Mouse (Mus musculus) retina, embryonic 14.5 days (tissue): ENCODE measurements around the gene Matn4.

Source experiments
- DNase-seq: peaks from one replicate; pipeline ENCODE4 v3.0.0-alpha.2; 2015; ENCODE audit warnings: low spot score

The Matn4 gene

DNA sequence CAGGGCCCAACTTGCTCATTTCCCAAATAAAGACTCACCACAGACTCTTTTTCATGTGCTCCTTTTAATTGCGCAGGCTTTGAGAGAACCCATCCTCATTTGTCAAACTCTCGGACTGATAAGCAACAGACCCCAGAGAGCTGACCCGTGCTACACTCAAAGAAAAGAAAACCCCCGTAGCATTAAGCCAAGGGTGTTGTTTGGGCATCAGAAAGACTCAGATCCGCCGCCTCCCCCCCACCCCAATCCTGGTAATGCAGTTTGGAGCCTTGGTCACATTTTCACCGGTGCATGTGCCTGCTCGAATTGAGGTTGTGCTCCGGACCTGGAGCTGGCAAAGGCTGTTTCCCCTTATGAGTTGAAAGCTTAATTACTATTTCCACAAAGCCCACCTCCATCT, at the start of gene Matn4:
Matn4 (minus strand) TSS at position 101 of the 400 bp plus-strand sequence.
- DNase-seq, result no peak

GRCm38 (mm10) chr2:164453887-164454500, 49.0 kb upstream of the Matn4 start:
- DNase-seq, result no peak

DNA sequence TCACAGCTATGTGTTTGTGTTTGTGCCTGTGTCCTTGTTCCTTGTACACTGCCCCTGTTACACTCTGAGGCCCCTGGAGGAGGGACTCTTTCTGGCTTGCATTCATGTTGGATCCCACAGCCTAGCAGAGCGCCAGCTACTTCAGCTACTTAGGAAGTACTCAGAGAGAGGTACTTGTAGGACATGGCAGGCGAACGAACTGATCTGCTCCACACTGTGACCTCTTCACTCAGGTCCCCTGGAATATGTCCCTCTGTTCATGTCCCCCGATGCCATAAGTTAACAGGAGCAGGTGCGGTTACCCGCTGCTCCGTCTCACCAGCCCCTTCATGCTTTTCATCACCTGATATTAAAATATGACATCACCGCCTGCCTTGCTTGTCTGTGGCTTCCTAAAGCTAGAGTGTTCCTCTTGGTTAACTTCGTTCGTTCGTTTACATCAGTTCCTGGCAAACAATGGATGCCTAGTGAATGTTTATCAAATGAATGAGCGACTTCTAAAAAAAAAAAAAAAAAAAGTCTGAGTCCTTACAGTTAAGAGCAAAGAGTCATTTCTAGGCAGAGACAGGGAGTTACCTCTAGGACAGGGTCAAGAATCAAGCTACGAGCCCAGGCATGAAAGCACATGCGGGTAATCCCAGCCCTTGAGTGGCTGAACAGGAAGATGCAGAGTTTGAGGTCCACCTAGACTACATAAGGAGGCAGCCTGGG, 48.2 kb upstream of the Matn4 start:
- no peak for DNase-seq

DNA sequence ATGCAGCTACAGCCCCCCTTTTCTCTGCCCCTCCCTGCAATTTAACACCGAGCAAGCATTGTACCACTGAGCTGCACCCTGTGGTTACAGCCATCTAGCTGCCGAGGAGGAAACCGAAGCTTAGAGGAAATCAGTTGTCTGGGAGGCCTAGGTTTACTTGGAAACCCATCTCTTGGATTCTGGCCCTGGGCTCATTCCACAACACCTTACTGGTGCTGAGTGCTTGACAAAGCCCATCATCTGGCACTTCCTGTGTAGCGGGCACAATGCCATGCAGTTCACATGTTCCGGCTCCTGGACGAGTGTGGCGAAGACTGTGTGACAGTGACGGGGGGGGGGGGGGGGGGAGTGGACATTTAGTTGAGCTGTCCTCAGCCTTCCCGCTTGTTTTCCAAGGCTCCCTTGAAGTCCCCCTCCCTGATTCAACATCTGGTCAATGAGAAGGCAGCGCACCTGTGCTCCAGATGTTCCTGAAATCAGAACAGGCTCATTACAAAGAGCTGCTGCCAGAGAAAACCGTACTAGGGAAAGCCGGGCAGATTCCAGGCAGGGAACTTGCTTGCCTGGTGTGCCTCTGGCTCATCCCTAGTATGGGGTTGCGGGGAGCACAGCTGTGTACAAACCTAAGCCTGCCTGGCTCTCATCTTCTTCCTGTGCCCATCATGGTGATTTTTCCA, 47.2 kb upstream of the Matn4 start:
- DNase-seq, result no peak

GRCm38 (mm10) chr2:164449341-164450042, 44.5 kb upstream of the Matn4 start:
- DNase-seq, result no peak

DNA sequence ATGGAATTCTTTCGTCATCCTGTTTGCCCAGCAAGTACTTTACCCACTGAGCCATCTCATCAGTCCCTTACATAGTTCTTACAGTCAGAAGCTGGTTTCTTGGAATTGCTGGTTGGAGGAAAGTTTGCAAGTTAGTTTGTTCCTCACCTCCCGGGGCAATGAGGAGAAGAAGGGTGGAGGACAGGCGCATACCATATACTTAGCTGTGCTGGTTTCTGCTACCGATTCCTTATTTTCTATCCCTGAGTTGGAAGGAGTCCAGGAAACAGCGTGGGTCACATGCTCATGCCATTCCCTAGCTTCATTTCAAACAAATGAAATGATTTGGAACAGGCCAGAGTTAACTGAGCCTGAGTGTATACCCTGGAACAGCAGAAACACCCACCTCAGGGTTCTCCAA, 44.0 kb upstream of the Matn4 start:
- DNase-seq, result no peak

DNA sequence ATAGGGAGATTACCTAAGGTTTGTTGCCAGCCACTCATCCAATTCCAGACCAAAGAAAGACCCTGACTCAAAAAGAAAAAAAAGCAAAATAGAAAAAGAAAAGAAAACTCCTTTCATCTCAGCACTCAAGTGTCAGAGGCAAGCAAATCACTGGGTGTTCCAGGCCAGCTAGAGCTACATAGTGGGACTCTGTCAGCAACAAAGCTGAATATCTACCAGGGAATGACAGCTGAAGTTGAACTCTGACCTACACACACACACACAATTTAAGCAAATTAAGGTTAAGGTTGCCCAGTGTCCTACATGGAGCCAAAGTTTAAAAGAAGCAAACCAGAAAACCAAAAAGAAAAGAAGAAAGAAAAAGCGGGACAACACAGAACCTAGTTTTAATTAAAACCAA, 43.2 kb upstream of the Matn4 start:
- DNase-seq, result no peak

GRCm38 (mm10) chr2:164446086-164446469, 41.1 kb upstream of the Matn4 start:
- DNase-seq, result no peak

GRCm38 (mm10) chr2:164445399-164446085, 40.6 kb upstream of the Matn4 start:
- no peak for DNase-seq

- no peak for DNase-seq
Measured at GRCm38 (mm10) chr2:164444701-164445100, 39.7 kb upstream of the Matn4 start.

- no peak for DNase-seq
Measured at GRCm38 (mm10) chr2:164443460-164444000, 38.6 kb upstream of the Matn4 start, which contains the start of gene Sdc4. TSS of gene Sdc4 (minus strand) at chr2:164443887.

DNA sequence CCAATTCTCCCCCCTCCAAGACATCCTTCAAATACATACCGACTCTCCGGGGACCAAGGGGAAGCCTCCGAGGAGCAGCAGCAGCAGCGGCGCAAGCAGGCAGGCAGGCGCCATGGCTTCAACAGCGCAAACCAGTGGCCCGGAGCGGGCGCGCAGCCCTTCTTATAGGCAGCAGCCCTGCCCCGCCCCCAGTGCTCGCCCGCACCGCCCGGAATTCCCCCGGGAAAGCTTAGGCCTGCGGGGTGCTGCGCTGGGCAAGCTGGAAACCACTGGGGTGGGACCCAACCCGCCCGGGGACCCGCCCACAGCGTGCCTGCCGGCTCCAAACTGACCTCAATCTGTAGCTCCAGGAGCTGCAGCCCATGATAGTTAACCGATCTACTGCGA, 38.1 kb upstream of the Matn4 start:
- DNase-seq, result peak; percentile 89

GRCm38 (mm10) chr2:164442315-164443050, 37.5 kb upstream of the Matn4 start:
- no peak for DNase-seq

- DNase-seq, result no peak
Measured at GRCm38 (mm10) chr2:164441731-164442130, 36.8 kb upstream of the Matn4 start.

GRCm38 (mm10) chr2:164441155-164441554, 36.2 kb upstream of the Matn4 start:
- no peak for DNase-seq

- DNase-seq, result no peak
Measured at GRCm38 (mm10) chr2:164440314-164440713, 35.4 kb upstream of the Matn4 start.

GRCm38 (mm10) chr2:164439001-164439421, 34.1 kb upstream of the Matn4 start:
- no peak for DNase-seq

GRCm38 (mm10) chr2:164438257-164438656, 33.3 kb upstream of the Matn4 start:
- DNase-seq, result no peak

- DNase-seq, result no peak
Measured at GRCm38 (mm10) chr2:164437710-164438109, 32.8 kb upstream of the Matn4 start.

DNA sequence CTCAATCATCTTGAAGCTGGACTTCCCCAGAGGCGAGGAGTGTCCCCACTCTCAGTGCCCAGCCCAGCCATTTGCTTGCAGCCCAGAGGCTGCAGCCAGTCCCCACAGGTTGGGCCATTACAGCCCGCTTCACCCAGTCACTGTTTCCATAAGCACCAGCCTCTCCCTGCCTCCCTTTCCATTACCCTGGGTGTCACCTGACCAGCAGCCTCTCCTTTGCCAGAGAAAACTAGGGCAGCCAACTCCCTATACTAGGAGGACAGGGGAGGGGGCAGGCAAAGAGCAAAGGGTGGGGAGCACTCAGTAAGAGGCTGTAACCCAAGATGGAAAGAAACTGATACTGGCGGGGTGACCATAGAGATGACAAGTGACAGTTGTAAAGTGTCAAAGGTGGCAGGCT, 32.0 kb upstream of the Matn4 start:
- DNase-seq, result no peak
